Mouse (Mus musculus) spleen, postnatal 10 days (tissue): ENCODE measurements around the gene Sap18.

Experiments
- DNase-seq, 2 experiments: peaks; one replicate each; pipeline ENCODE4 v3.0.0; 2021 to 2022; ENCODE audit warnings: low spot score in 2 of 2

The Sap18 gene

GRCm38 (mm10) chr14:57797991-57798931 lies at the start of gene Sap18:
Sap18 (plus strand) TSS chr14:57798180.
- peak; percentile 89 to 98 for DNase-seq

- DNase-seq: no peak
Measured at GRCm38 (mm10) chr14:57749501-57749900, 48.5 kb upstream of the Sap18 start.

- DNase-seq: peak in 1 of 2 experiments; percentile 41
Measured at GRCm38 (mm10) chr14:57751006-57751405, 47.0 kb upstream of the Sap18 start.

GRCm38 (mm10) chr14:57753351-57753992 lies 44.5 kb upstream of the Sap18 start:
- no peak for DNase-seq

- DNase-seq: no peak
Measured at GRCm38 (mm10) chr14:57755661-57756060, 42.3 kb upstream of the Sap18 start.

GRCm38 (mm10) chr14:57756094-57756493 lies 41.9 kb upstream of the Sap18 start:
- DNase-seq: no peak

GRCm38 (mm10) chr14:57758237-57758636 lies 39.7 kb upstream of the Sap18 start, which contains the start of gene Lats2:
Lats2 (minus strand) TSS chr14:57758388.
- DNase-seq: no peak

GRCm38 (mm10) chr14:57760447-57761412 lies 37.2 kb upstream of the Sap18 start:
- no peak for DNase-seq

GRCm38 (mm10) chr14:57769102-57769501 lies 28.9 kb upstream of the Sap18 start:
- DNase-seq: no peak

GRCm38 (mm10) chr14:57772157-57772815 lies 25.7 kb upstream of the Sap18 start:
- no peak for DNase-seq

- no peak for DNase-seq
Measured at GRCm38 (mm10) chr14:57787406-57787805, 10.6 kb upstream of the Sap18 start.

GRCm38 (mm10) chr14:57789311-57789710 lies 8.7 kb upstream of the Sap18 start:
- no peak for DNase-seq

GRCm38 (mm10) chr14:57789759-57790158 lies 8.2 kb upstream of the Sap18 start:
- DNase-seq: no peak

GRCm38 (mm10) chr14:57791171-57791570 lies 6.8 kb upstream of the Sap18 start:
- no peak for DNase-seq

GRCm38 (mm10) chr14:57797551-57797950 lies 429 bp upstream of the Sap18 start:
- DNase-seq: peak; percentile 19 to 41

GRCm38 (mm10) chr14:57803731-57804130 lies 5.8 kb downstream of the Sap18 start:
- DNase-seq: no peak

- DNase-seq: peak in 1 of 2 experiments; percentile 30
Measured at GRCm38 (mm10) chr14:57808558-57808957, 10.6 kb downstream of the Sap18 start.

GRCm38 (mm10) chr14:57810886-57811285 lies 12.9 kb downstream of the Sap18 start:
- DNase-seq: no peak

- no peak for DNase-seq
Measured at GRCm38 (mm10) chr14:57811844-57812243, 13.9 kb downstream of the Sap18 start.

GRCm38 (mm10) chr14:57820839-57821238 lies 22.9 kb downstream of the Sap18 start:
- no peak for DNase-seq
